Mouse (Mus musculus) lung, adult 2 months (tissue): ENCODE measurements around the gene Vps11.

ENCODE experiments used
- CTCF ChIP-seq: fragments of 200-500 bp; IDR thresholded peaks from 2 replicates; pipeline ENCODE4 v1.5.1; 2011; ENCODE audit warnings: mild to moderate bottlenecking, low read length, control low read depth; ENCODE audit not compliant: insufficient read depth
- POLR2A ChIP-seq: fragments of 200-500 bp; IDR thresholded peaks from 2 replicates; pipeline ENCODE4 v1.6.1; 2011; ENCODE audit warnings: low read depth, mild to moderate bottlenecking, control low read depth, low read length, borderline replicate concordance; ENCODE audit errors: extremely low read depth

- TF ChIP-seq CTCF (no peak), POLR2A (no peak)
Observed at GRCm38 (mm10) chr9:44407752-44408097, 46.3 kb upstream of the Vps11 start.
